Mouse (Mus musculus): ENCODE data around the gene Il34. TPM values are rescaled to one million over a fixed set of nuclear protein-coding genes. Genes with fewer than 3 reads are reported as not detected.

Gene Il34
- polyA plus RNA-seq, 1 experiment: 3.6 TPM

Other genes starting within 250 kb of the Il34 start
- 14.4 and 17.0 TPM in 2 replicates for gene Vac14, start 187.3 kb downstream of the Il34 start, polyA plus RNA-seq (2012; ENCODE audit: insufficient read depth, insufficient read length, missing spikeins)
- 7.1 and 10.8 TPM in 2 replicates for gene Mtss1l, start 84.4 kb downstream of the Il34 start, polyA plus RNA-seq (2012; ENCODE audit: insufficient read depth, insufficient read length, missing spikeins)
- 52.6 and 53.8 TPM in 2 replicates for gene Cog4, start 40.7 kb upstream of the Il34 start, polyA plus RNA-seq (2012; ENCODE audit: insufficient read depth, insufficient read length, missing spikeins)
- gene Sf3b3, start 40.9 kb upstream of the Il34 start, polyA plus RNA-seq (2012; ENCODE audit: insufficient read depth, insufficient read length, missing spikeins): 8.6 and 13.7 TPM in 2 replicates
- 2.9 and 4.6 TPM in 2 replicates for gene Fuk, start 96.6 kb upstream of the Il34 start, polyA plus RNA-seq (2012; ENCODE audit: insufficient read depth, insufficient read length, missing spikeins)
- 3.6 and 4.1 TPM in 2 replicates for gene St3gal2, start 114.0 kb upstream of the Il34 start, polyA plus RNA-seq (2012; ENCODE audit: insufficient read depth, insufficient read length, missing spikeins)
- 15.8 and 21.4 TPM in 2 replicates for gene Ddx19a, start 191.9 kb upstream of the Il34 start, polyA plus RNA-seq (2012; ENCODE audit: insufficient read depth, insufficient read length, missing spikeins)
- gene Ddx19b, start 225.8 kb upstream of the Il34 start, polyA plus RNA-seq (2012; ENCODE audit: insufficient read depth, insufficient read length, missing spikeins): 2.8 and 3.7 TPM in 2 replicates
- gene Aars, start 227.2 kb upstream of the Il34 start, polyA plus RNA-seq (2012; ENCODE audit: insufficient read depth, insufficient read length, missing spikeins): 27.1 and 45.8 TPM in 2 replicates

Data from brown adipose tissue, adult 24 weeks (tissue).